Mouse (Mus musculus) spleen, adult 2 months (tissue): Measurements from ENCODE around the gene Zfp57.

Source experiments
- CTCF ChIP-seq: fragments of 200-500 bp; IDR thresholded peaks from 2 replicates; pipeline ENCODE4 v1.5.1; 2011; ENCODE audit warnings: mild to moderate bottlenecking, inconsistent platforms; ENCODE audit not compliant: insufficient read depth, insufficient read length, insufficient replicate concordance; ENCODE audit errors: extremely low read depth
- POLR2A ChIP-seq: fragments of 200-500 bp; IDR thresholded peaks from 2 replicates; pipeline ENCODE4 v1.6.1; 2011; ENCODE audit warnings: low read depth, low read length, inconsistent platforms

DNA sequence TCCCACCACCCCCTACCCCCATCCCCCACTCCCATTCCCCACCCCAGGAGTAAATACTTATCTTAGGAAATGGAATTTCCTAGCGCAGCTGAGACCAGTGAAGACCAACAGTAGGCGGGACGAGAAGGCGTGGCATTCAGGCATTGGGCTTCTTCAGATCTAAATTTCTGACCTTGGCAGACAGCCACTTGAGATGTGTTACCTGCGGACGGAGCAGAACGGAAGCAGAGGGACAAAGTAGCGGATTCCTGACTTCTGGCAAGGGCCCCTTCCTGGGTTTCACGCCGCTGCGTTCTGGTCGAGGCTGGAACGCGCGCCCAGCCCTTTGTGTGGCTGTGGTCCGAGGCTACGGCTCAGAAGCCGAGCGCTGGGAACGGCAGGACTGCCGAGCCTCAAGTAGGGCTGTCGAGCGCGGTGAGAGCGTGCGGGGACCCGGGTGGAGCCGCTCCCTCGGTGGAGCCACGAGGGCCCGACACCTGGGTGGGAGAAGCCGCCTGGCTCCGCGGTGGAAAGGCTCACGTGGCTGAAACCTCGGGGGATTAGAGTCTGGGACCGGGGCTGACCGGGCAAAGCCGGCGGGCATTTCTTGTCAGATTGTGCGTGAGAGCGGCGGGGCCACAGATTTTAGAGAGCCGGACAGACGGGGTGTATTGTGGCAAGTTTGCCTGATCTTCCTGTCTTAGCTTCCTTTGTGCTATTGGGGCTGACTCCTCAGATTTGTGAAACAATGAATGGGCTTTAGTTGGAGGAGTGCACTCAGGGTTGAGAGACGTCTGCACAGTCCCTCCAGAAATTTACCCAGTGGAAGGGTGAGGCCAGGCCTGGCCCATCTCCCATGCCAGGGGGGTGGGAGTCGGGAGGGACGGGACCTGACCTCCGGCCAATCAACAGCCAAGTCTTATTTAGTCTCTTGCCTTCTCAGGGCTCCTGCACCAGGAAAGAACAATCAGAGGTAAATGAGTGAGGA, 1.7 kb downstream of the Zfp57 start:
- no peak for TF ChIP-seq CTCF
- no peak for TF ChIP-seq POLR2A
